11 mouse cellular contexts compared by ENCODE assay signal in the genomic region with DNA sequence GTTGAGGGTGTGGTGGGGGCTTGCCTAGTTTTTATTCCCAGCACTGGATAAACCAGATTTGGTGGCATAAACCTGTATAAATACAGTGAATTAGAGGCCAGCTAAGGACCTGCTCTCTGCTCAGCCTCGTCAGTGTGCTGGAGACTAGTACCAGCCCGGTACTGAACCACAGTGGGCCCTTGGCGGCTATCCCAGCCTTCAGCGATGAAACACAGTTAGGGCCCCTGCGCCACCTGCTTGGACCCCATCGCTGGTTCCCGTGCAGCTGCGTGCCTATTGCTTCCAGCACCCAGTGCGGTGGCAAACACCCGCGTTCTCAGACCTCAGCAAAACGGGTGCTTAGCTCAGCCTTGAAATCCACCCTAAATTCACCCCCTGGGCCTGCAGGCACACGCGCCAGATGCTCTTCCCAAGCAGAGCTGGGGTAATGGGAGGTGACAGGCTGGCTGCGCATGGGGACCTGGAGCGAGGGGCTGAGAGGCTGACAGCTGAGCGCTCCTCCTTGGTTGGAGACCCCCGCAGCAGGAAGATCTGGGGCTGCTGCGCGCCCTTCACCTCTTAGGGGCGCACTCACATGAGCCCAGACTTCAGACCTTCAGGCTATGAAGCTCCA.
DNase-seq lines count a peak whose midpoint lies in the region; ATAC-seq lines count a peak whose summit lies in the region.
"Had no signal": no experiment of that assay in that cellular context is flagged by ENCODE, and none has a peak within 500 bp of the region (broad histone marks: within the 10 kb centered on the region; RNA-seq: fewer than 3 reads in every experiment).

No protein-coding gene starts in this region.

- 44% methylated on average over 21 of the region's 21 CpGs for WGBS in embryonic facial prominence, embryonic 11.5 days
- 59% methylated on average over 21 of the region's 21 CpGs for WGBS in embryonic facial prominence, embryonic 10.5 days
- 59% methylated on average over 21 of the region's 21 CpGs for WGBS in neural tube, embryonic 11.5 days
- WGBS in liver, embryonic 12.5 days (ENCODE audit: insufficient replicate concordance), result 67% methylated on average over 21 of the region's 21 CpGs
- 56% methylated on average over 21 of the region's 21 CpGs for WGBS in kidney, embryonic 15.5 days

- H3K27ac ChIP-seq in embryonic facial prominence, embryonic 11.5 days (replicated peaks; ENCODE audit: low read depth, low read length), result no peak overlapping the region
- no peak overlapping the region for H3K27ac ChIP-seq in embryonic facial prominence, embryonic 10.5 days (replicated peaks)
- H3K27ac ChIP-seq in neural tube, embryonic 11.5 days (ENCODE audit: low read depth, low read length), result no peak overlapping the region
- peak overlapping the region; percentile 45; the same call in 1 of the 2 replicates for H3K27ac ChIP-seq in liver, embryonic 12.5 days
- no peak overlapping the region for H3K27ac ChIP-seq in kidney, embryonic 15.5 days
- H3K27ac ChIP-seq: kidney, postnatal 0 days; left cerebral cortex, adult 2 months; lung, embryonic 15.5 days had no signal

- H3K9ac ChIP-seq in embryonic facial prominence, embryonic 11.5 days (replicated peaks; ENCODE audit: low read length), result no peak overlapping the region
- H3K9ac ChIP-seq in neural tube, embryonic 11.5 days (ENCODE audit: low read length), result 0 out of 2 replicates have a peak overlapping the region, but pooled peaks have one; percentile 10
- H3K9ac ChIP-seq in liver, embryonic 12.5 days, result no peak overlapping the region
- H3K9ac ChIP-seq in kidney, embryonic 15.5 days, result no peak overlapping the region
- H3K9ac ChIP-seq: lung, embryonic 15.5 days had no signal

- 0 out of 2 replicates have a peak, but pooled peaks have one; percentile 23 for ATAC-seq in embryonic facial prominence, embryonic 11.5 days (replicated peaks; ENCODE audit: insufficient number of reproducible peaks, low FRiP score, low TSS enrichment, low read depth)
- no peak for ATAC-seq in neural tube, embryonic 11.5 days (ENCODE audit: insufficient read depth, low FRiP score, low TSS enrichment)
- ATAC-seq in liver, embryonic 12.5 days, result peak; percentile 58; the same call in 1 of the 2 replicates
- ATAC-seq in kidney, embryonic 15.5 days (replicated peaks; ENCODE audit: low FRiP score), result no peak; the same call in 1 of the 2 replicates

- no peak overlapping the region for H3K4me2 ChIP-seq in embryonic facial prominence, embryonic 11.5 days (ENCODE audit: low read depth, low read length)
- H3K4me2 ChIP-seq in neural tube, embryonic 11.5 days (ENCODE audit: low read depth), result no peak overlapping the region
- peak overlapping the region; percentile 58 for H3K4me2 ChIP-seq in liver, embryonic 12.5 days
- no peak overlapping the region for H3K4me2 ChIP-seq in kidney, embryonic 15.5 days
- H3K4me2 ChIP-seq: lung, embryonic 15.5 days had no signal

- no peaks in the 10 kb centered on the region for H3K9me3 ChIP-seq in embryonic facial prominence, embryonic 11.5 days (replicated peaks; ENCODE audit: control insufficient read depth, low read length)
- no peaks in the 10 kb centered on the region for H3K9me3 ChIP-seq in embryonic facial prominence, embryonic 10.5 days
- H3K9me3 ChIP-seq in neural tube, embryonic 11.5 days (ENCODE audit: control insufficient read depth, low read length), result no peaks in the 10 kb centered on the region
- H3K9me3 ChIP-seq in liver, embryonic 12.5 days (replicated peaks), result no peaks in the 10 kb centered on the region
- no peaks in the 10 kb centered on the region for H3K9me3 ChIP-seq in kidney, embryonic 15.5 days (replicated peaks)
- H3K9me3 ChIP-seq: lung, embryonic 15.5 days had no signal

- DNase-seq in embryonic facial prominence, embryonic 11.5 days (ENCODE audit: low spot score), result no peak
- no peak for DNase-seq in embryonic facial prominence, embryonic 10.5 days (ENCODE audit: low spot score)
- no peak for DNase-seq in neural tube, embryonic 11.5 days (ENCODE audit: low spot score)
- DNase-seq in neural tube, embryonic 10.5 days (ENCODE audit: extremely low spot score, low spot score), result no peak
- DNase-seq in retina, embryonic 14.5 days (ENCODE audit: low spot score), result peak; percentile 67
- no peak for DNase-seq in urinary bladder, postnatal 4 days (ENCODE audit: low spot score in 2 of 2)

- H3K27me3 ChIP-seq in embryonic facial prominence, embryonic 11.5 days (ENCODE audit: control insufficient read depth, insufficient read depth, low read length), result no peaks in the 10 kb centered on the region
- peaks cover 31% of the 10 kb centered on the region for H3K27me3 ChIP-seq in embryonic facial prominence, embryonic 10.5 days (replicated peaks; ENCODE audit: low read depth, poor library complexity, severe bottlenecking)
- no peaks in the 10 kb centered on the region for H3K27me3 ChIP-seq in neural tube, embryonic 11.5 days (ENCODE audit: control insufficient read depth, insufficient read depth, low read length)
- H3K27me3 ChIP-seq in liver, embryonic 12.5 days (replicated peaks), result no peaks in the 10 kb centered on the region; the same call in 1 of the 2 replicates
- H3K27me3 ChIP-seq in kidney, embryonic 15.5 days, result peaks cover 3% of the 10 kb centered on the region

- H3K36me3 ChIP-seq in embryonic facial prominence, embryonic 11.5 days (replicated peaks; ENCODE audit: control insufficient read depth, insufficient read depth, low read depth, low read length), result no peaks in the 10 kb centered on the region
- H3K36me3 ChIP-seq in embryonic facial prominence, embryonic 10.5 days (replicated peaks), result no peaks in the 10 kb centered on the region
- no peaks in the 10 kb centered on the region for H3K36me3 ChIP-seq in neural tube, embryonic 11.5 days (ENCODE audit: control insufficient read depth, insufficient read depth, low read length)
- no peaks in the 10 kb centered on the region for H3K36me3 ChIP-seq in liver, embryonic 12.5 days
- no peaks in the 10 kb centered on the region for H3K36me3 ChIP-seq in kidney, embryonic 15.5 days
- H3K36me3 ChIP-seq: lung, embryonic 15.5 days had no signal

- no peak overlapping the region for H3K4me3 ChIP-seq in embryonic facial prominence, embryonic 11.5 days (ENCODE audit: low read depth, low read length)
- no peak overlapping the region for H3K4me3 ChIP-seq in embryonic facial prominence, embryonic 10.5 days
- no peak overlapping the region for H3K4me3 ChIP-seq in neural tube, embryonic 11.5 days (ENCODE audit: low read depth, low read length)
- no peak overlapping the region for H3K4me3 ChIP-seq in liver, embryonic 12.5 days
- H3K4me3 ChIP-seq in kidney, embryonic 15.5 days (replicated peaks), result no peak overlapping the region
- H3K4me3 ChIP-seq: left cerebral cortex, adult 2 months; lung, embryonic 15.5 days had no signal

- no peaks in the 10 kb centered on the region for H3K4me1 ChIP-seq in embryonic facial prominence, embryonic 11.5 days (ENCODE audit: control insufficient read depth, insufficient read depth, low read length)
- peaks cover 11% of the 10 kb centered on the region for H3K4me1 ChIP-seq in embryonic facial prominence, embryonic 10.5 days
- no peaks in the 10 kb centered on the region for H3K4me1 ChIP-seq in neural tube, embryonic 11.5 days (ENCODE audit: control insufficient read depth, insufficient read depth, low read length)
- H3K4me1 ChIP-seq in liver, embryonic 12.5 days, result peaks cover 27% of the 10 kb centered on the region
- H3K4me1 ChIP-seq in kidney, embryonic 15.5 days, result peaks cover 14% of the 10 kb centered on the region; the same call in 1 of the 2 replicates

Comparison
In these comparisons a context has a peak if more than half of its experiments do, and no peak if none do; other contexts are left out.
1. ATAC-seq: peak in embryonic facial prominence, embryonic 11.5 days (single experiment) and liver, embryonic 12.5 days (single experiment); none in neural tube, embryonic 11.5 days (single experiment) and kidney, embryonic 15.5 days (single experiment).